Mouse (Mus musculus) stomach, postnatal 0 days (tissue): ENCODE data around the gene Abcb1b.

Experiments
- CTCF ChIP-seq: IDR thresholded peaks from 2 replicates; pipeline ENCODE4 v1.5.1; 2016; ENCODE audit warnings: antibody characterized with exemption, low read depth, mild to moderate bottlenecking, moderate library complexity
- EP300 ChIP-seq: optimal IDR thresholded peaks from 2 replicates; pipeline ENCODE3; 2016; ENCODE audit warnings: antibody characterized with exemption

GRCm38 (mm10) chr5:8842815-8843214 is 44.9 kb downstream of the Abcb1b start:
- peak; percentile 54 for TF ChIP-seq CTCF
- TF ChIP-seq EP300, result no peak
